ENCODE assay signal across 16 mouse cellular contexts in the genomic region with DNA sequence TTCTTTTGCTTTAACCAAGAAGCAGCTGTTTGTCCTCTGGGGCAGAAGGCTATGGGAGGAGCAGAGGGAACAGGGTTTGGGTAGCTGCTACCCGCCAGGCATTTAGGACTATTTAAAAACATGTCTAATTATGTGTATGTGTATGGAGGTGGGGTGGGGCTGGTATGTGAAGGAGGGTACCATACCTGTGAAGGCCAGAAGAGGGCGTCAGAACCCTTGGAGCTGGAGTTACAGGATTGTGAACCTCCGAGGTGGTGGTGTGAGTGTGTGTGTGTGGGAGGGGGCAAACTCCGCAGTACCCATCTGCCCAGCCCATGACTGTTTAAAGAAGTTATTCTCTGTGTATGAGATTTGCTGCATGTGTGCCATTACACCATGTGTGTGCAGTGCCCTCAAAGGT. TPM values are rescaled to one million over a fixed set of nuclear protein-coding genes. Genes with fewer than 3 reads are reported as not detected.
DNase-seq lines count a peak whose midpoint lies in the region; ATAC-seq and TF ChIP-seq lines count a peak whose summit lies in the region.
"Had no signal": no experiment of that assay in that cellular context is flagged by ENCODE, and none has a peak within 500 bp of the region (broad histone marks: within the 10 kb centered on the region; RNA-seq: fewer than 3 reads in every experiment).

No protein-coding gene starts in this region.

- 42% methylated on average over 4 of the region's 4 CpGs for WGBS in liver, postnatal 0 days (ENCODE audit: insufficient replicate concordance)
- 35% methylated on average over 4 of the region's 4 CpGs for WGBS in liver, embryonic 12.5 days (ENCODE audit: insufficient replicate concordance)
- 67% methylated on average over 4 of the region's 4 CpGs for WGBS in small intestine, adult 2 months

- no peaks in the 10 kb centered on the region for H3K36me3 ChIP-seq in liver, postnatal 0 days (replicated peaks; ENCODE audit: insufficient read depth, low read length)
- H3K36me3 ChIP-seq in liver, embryonic 12.5 days, result no peaks in the 10 kb centered on the region
- H3K36me3 ChIP-seq in small intestine, adult 2 months (ENCODE audit: control insufficient read depth, insufficient read depth, low read length), result peaks cover 15% of the 10 kb centered on the region
- H3K36me3 ChIP-seq: embryonic facial prominence, embryonic 12.5 days; forebrain, embryonic 15.5 days; heart, embryonic 15.5 days had no signal

- no peak overlapping the region for H3K4me3 ChIP-seq in gastrocnemius, adult 2 months
- no peak overlapping the region for H3K4me3 ChIP-seq in liver, postnatal 0 days (ENCODE audit: low read depth, low read length)
- H3K4me3 ChIP-seq in liver, embryonic 12.5 days, result no peak overlapping the region
- H3K4me3 ChIP-seq in small intestine, adult 2 months (ENCODE audit: low read depth, low read length), result no peak overlapping the region
- H3K4me3 ChIP-seq: embryonic facial prominence, embryonic 12.5 days; forebrain, embryonic 15.5 days; heart, embryonic 15.5 days had no signal

- no peaks in the 10 kb centered on the region for H3K27me3 ChIP-seq in liver, postnatal 0 days (ENCODE audit: insufficient read depth, low read length)
- H3K27me3 ChIP-seq in liver, embryonic 12.5 days (replicated peaks), result no peaks in the 10 kb centered on the region; the same call in 1 of the 2 replicates
- H3K27me3 ChIP-seq in small intestine, adult 2 months (ENCODE audit: control insufficient read depth, insufficient read depth, low read length), result no peaks in the 10 kb centered on the region
- H3K27me3 ChIP-seq: embryonic facial prominence, embryonic 12.5 days; forebrain, embryonic 15.5 days; heart, embryonic 15.5 days had no signal

- H3K27ac ChIP-seq in gastrocnemius, adult 2 months, result no peak overlapping the region
- H3K27ac ChIP-seq in liver, postnatal 0 days (ENCODE audit: low read depth), result no peak overlapping the region
- no peak overlapping the region for H3K27ac ChIP-seq in liver, embryonic 12.5 days
- H3K27ac ChIP-seq in small intestine, adult 2 months (ENCODE audit: insufficient read depth, low read depth, low read length), result no peak overlapping the region
- H3K27ac ChIP-seq: embryonic facial prominence, embryonic 12.5 days; forebrain, embryonic 15.5 days; heart, embryonic 15.5 days had no signal

- no peak for DNase-seq in gastrocnemius, adult 2 months
- no peak for DNase-seq in gastrocnemius, postnatal 4 days (ENCODE audit: low spot score in 2 of 2)
- no peak for DNase-seq in liver, postnatal 0 days
- peak; percentile 80 for DNase-seq in ZHBTc4 (ENCODE audit: low read depth, low spot score)
- DNase-seq in frontal cortex, postnatal 36 days (ENCODE audit: low spot score in 2 of 2), result no peak
- no peak for DNase-seq in B cell, adult 2 months
- DNase-seq: gastrocnemius, postnatal 25 days; kidney, postnatal 36 days; lung, adult 18-20 months; midbrain, embryonic 14.5 days; right cerebral cortex, postnatal 25 days had no signal

- intact Hi-C loops in gastrocnemius, adult 2 months (cut with DNase I), result no loop called here

- ATAC-seq in liver, postnatal 0 days, result peak; percentile 46; the same call in 1 of the 2 replicates
- ATAC-seq in liver, embryonic 12.5 days, result no peak
- ATAC-seq: forebrain, embryonic 15.5 days had no signal

- TF ChIP-seq EP300 in liver, postnatal 0 days (IDR thresholded peaks at IDR 0.05; ENCODE audit: low read depth), result no peak

- no peak overlapping the region for H3K4me2 ChIP-seq in liver, postnatal 0 days (ENCODE audit: low read depth, low read length)
- no peak overlapping the region for H3K4me2 ChIP-seq in liver, embryonic 12.5 days
- H3K4me2 ChIP-seq: embryonic facial prominence, embryonic 12.5 days; forebrain, embryonic 15.5 days; heart, embryonic 15.5 days had no signal

- peak; percentile 13; the same call in 1 of the 2 replicates for TF ChIP-seq CTCF in gastrocnemius, adult 2 months (IDR thresholded peaks at IDR 0.05)
- TF ChIP-seq CTCF in liver, postnatal 0 days (IDR thresholded peaks at IDR 0.05; ENCODE audit: low read depth), result peak; percentile 46
- peak; percentile 13; the same call in 1 of the 2 replicates for TF ChIP-seq CTCF in small intestine, adult 2 months (IDR thresholded peaks at IDR 0.05; ENCODE audit: extremely low read depth, insufficient read length, insufficient replicate concordance, low read depth, low read length)

- TF ChIP-seq POLR2A in small intestine, adult 2 months (IDR thresholded peaks at IDR 0.05; ENCODE audit: low read depth, low read length), result no peak

- no peaks in the 10 kb centered on the region for H3K9me3 ChIP-seq in liver, postnatal 0 days (ENCODE audit: low read length)
- H3K9me3 ChIP-seq in liver, embryonic 12.5 days (replicated peaks), result no peaks in the 10 kb centered on the region
- H3K9me3 ChIP-seq: embryonic facial prominence, embryonic 12.5 days; forebrain, embryonic 15.5 days; heart, embryonic 15.5 days had no signal

- peaks cover 7% of the 10 kb centered on the region for H3K4me1 ChIP-seq in liver, postnatal 0 days (ENCODE audit: insufficient read depth)
- peaks cover 7% of the 10 kb centered on the region for H3K4me1 ChIP-seq in liver, embryonic 12.5 days
- no peaks in the 10 kb centered on the region; the same call in 1 of the 2 replicates for H3K4me1 ChIP-seq in small intestine, adult 2 months (ENCODE audit: control insufficient read depth, insufficient read depth, insufficient read length, low read length)
- H3K4me1 ChIP-seq: forebrain, embryonic 15.5 days had no signal

- H3K9ac ChIP-seq in liver, postnatal 0 days (replicated peaks), result no peak overlapping the region
- H3K9ac ChIP-seq in liver, embryonic 12.5 days, result no peak overlapping the region
- H3K9ac ChIP-seq: embryonic facial prominence, embryonic 12.5 days; forebrain, embryonic 15.5 days; heart, embryonic 15.5 days had no signal

RNA-seq across cellular contexts. Expression of a gene that starts 25.3 kb away (rescaled TPM):
- total RNA-seq in gastrocnemius, adult 2 months (2021), result 10 to 100 TPM; 11.5 to 13.6 TPM
- 10 to 100 TPM; 75.1 to 78.9 TPM for total RNA-seq in gastrocnemius, postnatal 4 days (2021)
- 30.8 and 34.5 TPM in 2 replicates for polyA plus RNA-seq in liver, postnatal 0 days (2015; fragmentation: Nextera tagmentation; extraction: Ambion mirVana)
- polyA plus RNA-seq in liver, embryonic 12.5 days (2016; fragmentation: Nextera tagmentation; extraction: Ambion mirVana), result 69.8 and 72.0 TPM in 2 replicates
- 17.0 and 31.0 TPM in 2 replicates for polyA plus RNA-seq in small intestine, adult 2 months (2012; rRNA removed)
